Mouse (Mus musculus) naive thymus-derived CD4-positive, alpha-beta T cell, adult 2 months (primary cell): ENCODE data around the gene Psmd2.

Experiments
- DNase-seq: peaks from one replicate; pipeline ENCODE4 v3.0.0-alpha.2; 2011; ENCODE audit warnings: low read depth

Psmd2 gene

GRCm38 (mm10) chr16:20651076-20651946 is at the start of gene Psmd2:
Gene Psmd2 (plus strand): TSS chr16:20651652.
- DNase-seq: peak; percentile 91

- DNase-seq: no peak
These were observed 46.7 kb upstream of the Psmd2 start for GRCm38 (mm10) chr16:20604705-20605104.

GRCm38 (mm10) chr16:20610501-20611356 is 40.7 kb upstream of the Psmd2 start:
- peak; percentile 91 for DNase-seq

- peak; percentile 91 for DNase-seq
These were observed 39.9 kb upstream of the Psmd2 start, which contains the start of the genes Eef1akmt4, Gm49333 and Alg3 for GRCm38 (mm10) chr16:20611357-20612227. Gene Eef1akmt4 (plus strand): TSS chr16:20611593. Gene Gm49333 (plus strand): TSS chr16:20611610. Gene Alg3 (minus strand): TSS chr16:20611735.

GRCm38 (mm10) chr16:20619541-20620398 is 31.7 kb upstream of the Psmd2 start:
- DNase-seq: peak; percentile 30

GRCm38 (mm10) chr16:20620399-20620735 is 31.1 kb upstream of the Psmd2 start:
- peak; percentile 24 for DNase-seq

GRCm38 (mm10) chr16:20620751-20621190 is 30.7 kb upstream of the Psmd2 start:
- DNase-seq: peak; percentile 33

- DNase-seq: no peak
These were observed 30.1 kb upstream of the Psmd2 start, which contains the start of gene Camk2n2 for GRCm38 (mm10) chr16:20621191-20621990. Gene Camk2n2 (minus strand): TSS chr16:20621287.

GRCm38 (mm10) chr16:20621991-20622685 is 29.3 kb upstream of the Psmd2 start:
- DNase-seq: peak; percentile 44

GRCm38 (mm10) chr16:20623211-20623610 is 28.2 kb upstream of the Psmd2 start:
- no peak for DNase-seq

- DNase-seq: no peak
These were observed 22.5 kb upstream of the Psmd2 start for GRCm38 (mm10) chr16:20628871-20629391.

- DNase-seq: no peak
These were observed 21.5 kb upstream of the Psmd2 start, which contains the start of gene Ece2 for GRCm38 (mm10) chr16:20629731-20630634. Gene Ece2 (plus strand): TSS chr16:20629828.

- DNase-seq: no peak
These were observed 14.0 kb upstream of the Psmd2 start for GRCm38 (mm10) chr16:20637410-20637809.

GRCm38 (mm10) chr16:20638367-20638766 is 13.1 kb upstream of the Psmd2 start:
- DNase-seq: no peak

GRCm38 (mm10) chr16:20642161-20642560 is 9.3 kb upstream of the Psmd2 start:
- DNase-seq: peak; percentile 58

GRCm38 (mm10) chr16:20643911-20644310 is 7.5 kb upstream of the Psmd2 start:
- no peak for DNase-seq

GRCm38 (mm10) chr16:20651947-20652310 is 477 bp downstream of the Psmd2 start:
- no peak for DNase-seq

GRCm38 (mm10) chr16:20653315-20653714 is 1.9 kb downstream of the Psmd2 start:
- no peak for DNase-seq
